Mouse (Mus musculus) urinary bladder, postnatal 25 days (tissue): ENCODE data around the gene Cyp2a5.
"Not testable (repeated sequence)": the region's sequence is repeated elsewhere in the genome, so short reads cannot be mapped to it uniquely, and the experiment has no call there.

ENCODE experiments used
- DNase-seq: peaks from one replicate; pipeline ENCODE4 v3.0.0; 2022; ENCODE audit warnings: low spot score

The Cyp2a5 gene

DNA sequence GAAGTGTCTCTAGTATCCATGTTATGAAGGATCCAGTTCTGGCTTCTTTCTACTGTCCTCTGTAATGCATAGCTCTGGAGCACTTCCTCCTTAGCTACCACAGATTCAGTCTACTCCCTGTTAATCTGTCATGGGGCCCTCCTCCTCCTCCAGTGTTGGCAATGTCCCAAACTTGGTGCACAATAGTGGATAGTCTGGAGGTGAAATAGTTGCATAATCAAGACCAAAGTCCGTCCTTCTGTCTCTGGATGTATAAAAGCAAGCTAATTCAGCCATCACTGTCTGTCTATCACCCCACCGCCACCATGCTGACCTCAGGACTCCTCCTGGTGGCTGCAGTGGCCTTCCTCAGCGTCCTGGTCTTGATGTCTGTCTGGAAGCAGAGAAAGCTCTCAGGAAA lies at the start of gene Cyp2a5:
Cyp2a5 (plus strand) TSS at position 247 of the 400 bp plus-strand sequence.
- DNase-seq = not testable (repeated sequence)

DNA sequence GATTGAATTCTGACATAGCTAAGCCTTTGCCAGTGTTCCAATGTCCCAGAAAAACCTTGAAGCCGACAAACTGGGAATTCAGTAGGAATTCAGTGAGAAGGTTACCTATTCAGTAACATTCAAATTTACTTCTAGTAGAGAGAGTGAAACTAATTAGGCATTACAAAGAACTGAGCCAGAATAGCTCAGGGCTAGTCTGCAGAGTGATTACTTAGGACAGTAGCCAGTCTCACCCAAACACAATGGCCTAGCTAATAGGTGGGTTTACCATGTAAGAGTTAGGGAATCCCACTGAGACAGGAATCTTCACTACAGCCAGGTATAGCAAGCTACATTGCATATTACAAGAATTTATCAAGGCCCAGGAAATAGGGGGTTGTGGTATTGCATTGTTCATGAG lies 49.1 kb upstream of the Cyp2a5 start:
- not testable (repeated sequence) for DNase-seq

DNA sequence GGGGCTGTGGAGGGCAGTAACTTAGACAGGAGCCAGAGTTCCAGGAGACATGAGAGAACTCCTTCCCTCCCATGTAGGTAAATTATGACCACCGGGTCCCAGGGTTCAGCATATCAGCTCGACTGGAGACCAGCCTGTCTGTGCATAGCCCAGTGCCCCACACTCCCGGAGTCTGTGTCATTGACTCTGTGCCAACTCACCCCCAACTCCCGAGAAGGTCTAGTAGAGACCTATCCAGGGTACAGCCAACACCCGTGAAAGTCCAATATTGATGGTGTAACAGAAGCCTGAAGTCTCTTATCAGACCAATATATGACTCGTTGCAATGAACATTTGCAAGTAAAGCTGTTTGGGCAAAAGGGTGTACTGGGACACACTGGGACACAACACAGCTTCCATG lies 45.1 kb upstream of the Cyp2a5 start:
- DNase-seq = no peak

DNA sequence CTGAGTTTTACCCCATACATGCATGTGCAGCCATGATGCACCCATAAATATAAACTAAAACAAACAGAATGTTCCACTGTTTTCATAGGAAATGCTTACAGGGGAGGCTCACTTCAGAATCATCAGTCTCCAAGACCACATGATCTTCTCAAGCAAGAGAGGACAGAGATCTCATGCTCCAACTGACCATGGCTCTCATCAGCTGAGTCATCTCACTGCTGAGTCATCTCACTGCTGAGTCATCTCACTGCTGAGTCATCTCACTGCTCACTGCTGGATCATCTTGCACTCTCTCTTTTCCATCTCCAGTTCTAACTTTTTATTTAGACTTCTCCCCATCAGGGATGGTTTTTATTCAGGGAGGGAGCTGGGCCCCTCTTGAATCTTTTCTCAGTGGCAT lies 35.0 kb upstream of the Cyp2a5 start:
- no peak for DNase-seq

DNA sequence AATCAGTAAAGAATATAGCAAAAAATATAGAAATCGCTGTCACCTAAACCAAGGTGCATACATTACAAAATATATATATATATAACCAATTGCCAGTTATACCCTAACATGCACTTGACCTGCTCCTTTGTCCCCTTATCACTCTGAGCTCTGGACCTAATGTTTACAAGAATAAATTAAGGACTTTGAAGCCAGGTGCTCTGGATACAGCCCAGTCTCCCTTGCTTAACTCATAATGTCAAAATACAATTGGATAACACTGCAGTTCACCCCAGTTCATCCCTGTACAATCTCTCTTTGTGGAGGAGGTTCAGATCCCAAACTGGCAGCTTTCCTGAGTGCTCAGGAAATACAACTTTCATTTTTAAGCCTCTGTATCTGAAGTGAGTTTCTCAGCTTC lies 34.1 kb upstream of the Cyp2a5 start:
- DNase-seq = no peak

DNA sequence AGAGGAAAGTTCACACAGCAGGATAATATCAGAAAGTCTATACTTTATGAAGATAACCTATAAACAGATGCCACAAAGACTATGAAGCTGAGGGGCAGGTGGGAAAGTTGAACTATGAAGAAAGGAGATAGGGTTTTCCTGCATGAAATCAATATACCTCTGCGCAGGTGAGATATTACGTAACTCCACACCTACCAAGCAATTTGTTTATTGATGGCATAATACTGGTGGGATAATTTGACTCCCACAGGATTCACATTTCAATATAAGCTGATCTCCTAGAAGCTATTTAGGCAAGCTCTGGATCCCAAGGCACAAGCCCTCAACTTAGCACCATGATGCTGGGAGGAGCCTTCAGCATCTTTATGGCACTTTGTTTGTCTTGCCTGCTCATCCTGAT lies 26.5 kb upstream of the Cyp2a5 start, which contains the start of gene Cyp2g1:
Cyp2g1 (plus strand) TSS at position 301 of the 400 bp plus-strand sequence.
- no peak for DNase-seq

DNA sequence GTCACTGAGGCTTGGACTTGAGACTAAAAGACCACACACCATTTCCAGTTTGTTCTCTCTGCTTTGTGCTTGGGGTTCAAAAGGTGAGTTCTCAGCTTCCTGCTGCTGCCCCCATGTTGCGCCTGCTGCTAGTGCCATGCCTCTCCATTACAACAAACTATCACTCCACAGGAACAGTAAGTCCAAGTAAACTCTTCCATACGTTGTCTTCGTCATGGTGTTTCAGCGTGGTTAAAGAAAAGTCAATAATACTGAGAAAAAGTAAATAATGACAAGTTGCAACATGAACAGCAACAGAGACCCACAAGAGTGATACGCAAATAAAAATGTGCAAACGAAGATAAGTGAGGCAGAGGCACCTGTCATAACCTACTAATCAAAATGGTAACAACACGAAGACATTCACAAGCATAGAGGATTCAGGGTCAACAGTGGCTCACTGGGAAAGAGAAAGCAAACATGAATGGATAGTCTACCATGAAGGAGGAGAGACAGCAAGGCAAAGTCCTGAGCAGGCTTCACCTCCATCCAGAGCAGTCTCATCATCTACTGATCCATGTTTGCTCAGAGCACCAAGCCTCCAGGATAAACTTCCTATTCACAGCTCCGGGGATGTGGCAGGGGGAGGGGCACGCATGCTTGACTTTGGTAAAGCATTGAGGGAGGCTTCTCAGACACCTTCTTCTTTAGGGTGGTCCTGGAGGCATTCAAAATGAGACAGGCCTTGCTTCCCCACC lies 3.4 kb upstream of the Cyp2a5 start:
- DNase-seq = not testable (repeated sequence)

DNA sequence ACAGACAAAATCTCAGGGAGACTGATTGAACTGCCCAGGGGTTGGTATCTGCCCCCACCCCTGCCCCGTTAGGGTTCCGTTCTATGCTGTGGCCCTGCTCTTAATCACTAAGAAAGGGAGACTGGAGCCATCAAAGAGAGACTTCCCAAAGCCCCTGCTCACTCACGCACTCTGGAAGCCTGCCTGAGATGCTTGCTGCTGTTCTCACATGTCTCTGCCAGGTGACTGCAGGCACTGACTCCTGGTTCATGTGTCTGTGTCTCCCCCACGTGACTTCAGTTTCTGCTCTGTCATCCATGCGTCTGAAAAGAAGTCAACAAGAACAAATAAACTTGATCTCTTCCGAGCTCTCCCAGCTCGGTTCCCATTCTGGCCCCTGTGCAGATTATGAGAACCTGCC lies 2.4 kb upstream of the Cyp2a5 start:
- not testable (repeated sequence) for DNase-seq

DNA sequence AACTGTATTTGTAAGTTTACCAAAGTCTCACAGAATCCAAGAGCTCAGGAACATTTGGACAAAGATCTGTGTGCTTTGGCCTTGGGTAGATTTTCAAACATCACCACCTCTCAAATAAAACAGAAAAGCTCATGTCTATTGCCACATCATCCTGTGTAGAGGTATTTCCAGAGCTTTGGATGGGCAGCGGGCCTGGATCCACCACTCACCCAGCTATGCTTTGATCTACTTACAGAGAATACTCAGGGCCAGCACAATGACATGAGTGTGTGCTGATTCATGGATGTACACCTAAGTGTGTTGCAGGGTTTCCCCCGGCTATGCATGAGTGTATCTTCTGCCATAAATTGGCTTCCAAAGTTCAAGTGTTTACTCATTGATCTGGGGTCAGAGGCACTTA lies 8.3 kb downstream of the Cyp2a5 start:
- not testable (repeated sequence) for DNase-seq

DNA sequence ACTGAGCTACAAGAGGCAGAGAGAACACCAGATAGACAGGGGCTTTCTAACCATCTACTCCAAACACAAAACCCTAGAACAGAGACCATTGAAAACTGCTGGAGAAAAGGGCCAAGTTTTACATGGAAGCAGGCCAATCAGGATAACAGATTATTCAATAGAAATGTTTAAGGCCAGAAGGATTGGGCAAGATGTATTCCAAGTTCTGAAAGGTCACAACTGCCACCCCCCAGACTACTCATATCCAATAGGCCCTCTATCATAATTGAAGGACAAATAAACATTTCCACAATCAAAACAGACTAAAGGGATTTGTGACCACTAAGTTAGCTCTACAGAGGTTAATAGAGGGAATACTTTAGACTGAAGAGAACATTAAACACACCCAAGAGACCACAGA lies 15.0 kb downstream of the Cyp2a5 start:
- not testable (repeated sequence) for DNase-seq

DNA sequence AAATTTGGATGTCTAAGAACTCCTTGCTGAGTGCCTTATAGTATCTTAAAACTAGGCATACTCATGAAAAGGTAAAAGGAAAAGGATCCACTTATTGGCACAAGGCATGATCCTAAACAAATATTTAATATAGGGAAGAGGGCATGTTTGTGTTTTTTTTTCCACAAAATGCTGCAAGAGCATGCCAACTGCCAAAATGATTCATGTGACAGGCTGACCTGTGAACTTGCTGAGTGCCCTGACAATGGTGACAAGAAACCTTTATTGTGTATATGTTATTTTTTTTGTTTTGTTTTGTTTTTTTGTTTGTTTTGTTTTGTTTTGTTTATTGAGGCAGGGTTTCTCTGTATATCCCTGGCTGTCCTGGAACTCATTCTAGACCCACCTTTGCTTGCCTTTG lies 43.5 kb downstream of the Cyp2a5 start:
- not testable (repeated sequence) for DNase-seq

DNA sequence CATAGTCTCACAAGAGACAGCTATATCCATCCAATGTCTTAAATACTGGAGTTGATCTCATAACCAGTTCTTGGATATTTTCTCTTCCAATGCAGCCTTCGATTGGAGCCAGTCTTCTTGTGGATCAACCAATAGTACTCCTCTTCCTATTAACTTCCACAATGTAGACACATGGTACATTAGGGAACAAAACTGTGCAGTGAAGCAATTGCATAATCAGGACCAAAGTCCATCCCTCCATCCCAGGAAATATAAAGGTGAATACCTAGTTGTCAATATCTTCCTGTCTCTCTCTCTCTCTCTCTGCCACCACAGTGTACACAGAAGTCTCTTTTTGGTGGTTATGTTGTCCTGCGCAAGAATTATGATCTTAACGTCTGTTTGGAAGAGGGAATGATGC lies 45.5 kb downstream of the Cyp2a5 start:
- DNase-seq = not testable (repeated sequence)
